Mouse (Mus musculus): ENCODE results near the gene Itpka.
"Not testable (repeated sequence)": the region's sequence is repeated elsewhere in the genome, so short reads cannot be mapped to it uniquely, and the experiment has no call there.

Gene Itpka

DNA sequence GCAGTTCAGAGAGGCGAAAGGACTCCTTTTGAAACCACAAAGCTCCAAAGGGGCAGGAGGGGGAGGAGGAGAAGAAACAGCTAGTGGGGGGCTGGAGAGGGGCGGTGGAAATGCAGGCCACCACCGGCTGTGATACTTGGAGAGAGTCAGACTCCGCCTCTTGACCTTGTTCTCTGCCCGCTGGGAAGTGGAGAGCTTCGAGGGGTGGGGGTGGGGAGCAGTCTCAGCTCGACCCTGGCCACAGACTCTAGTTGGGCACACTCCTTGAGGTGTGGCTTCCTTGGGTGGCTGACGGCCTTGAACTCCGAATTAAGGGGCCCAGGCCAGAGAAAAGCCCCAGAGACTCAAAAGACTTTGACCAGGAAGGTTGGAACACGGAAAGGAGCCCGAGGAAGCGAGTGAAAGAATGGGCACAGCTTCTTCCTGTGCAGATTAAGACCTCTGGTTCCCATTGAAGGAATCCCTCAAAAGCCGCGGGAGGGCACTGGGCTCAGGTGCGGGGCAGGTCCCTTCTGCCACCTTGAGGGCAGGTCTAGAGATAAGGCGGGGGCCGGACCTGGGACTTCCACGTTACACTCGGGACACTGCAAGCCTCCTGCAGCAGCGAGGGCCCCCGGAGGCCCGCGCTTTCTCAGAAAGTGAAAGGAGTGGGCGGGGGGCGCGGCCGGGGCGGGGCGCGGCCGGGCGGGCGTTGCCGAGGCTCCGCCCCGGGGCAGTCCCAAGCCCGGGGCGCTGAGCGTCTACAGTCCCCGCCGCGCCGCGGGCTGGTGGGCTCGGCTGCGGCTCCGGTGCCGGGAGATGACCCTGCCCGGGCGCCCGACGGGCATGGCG is at the start of gene Itpka:
TSS of gene Itpka (plus strand) at position 757 of the 831 bp plus-strand sequence.
- peak; percentile 40 for DNase-seq

DNA sequence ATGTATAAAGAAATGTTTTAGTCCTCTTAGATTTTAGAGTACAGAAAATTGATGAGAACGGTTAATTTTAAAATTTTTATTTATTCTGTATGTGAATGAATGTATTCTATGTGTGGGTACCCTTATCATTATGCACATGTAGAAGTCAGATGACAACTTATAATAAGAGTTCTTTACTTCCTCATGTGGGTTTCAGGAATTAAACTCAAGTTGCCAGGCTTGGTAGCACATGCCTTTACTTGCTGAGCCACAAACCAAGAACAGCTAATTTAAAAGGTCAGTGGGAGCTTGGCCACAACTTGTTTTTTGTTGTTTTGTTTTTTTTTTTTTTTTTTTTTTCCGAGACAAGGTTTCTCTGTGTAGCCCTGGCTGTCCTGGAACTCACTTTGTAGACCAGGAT is 47.3 kb upstream of the Itpka start:
- DNase-seq: no peak

DNA sequence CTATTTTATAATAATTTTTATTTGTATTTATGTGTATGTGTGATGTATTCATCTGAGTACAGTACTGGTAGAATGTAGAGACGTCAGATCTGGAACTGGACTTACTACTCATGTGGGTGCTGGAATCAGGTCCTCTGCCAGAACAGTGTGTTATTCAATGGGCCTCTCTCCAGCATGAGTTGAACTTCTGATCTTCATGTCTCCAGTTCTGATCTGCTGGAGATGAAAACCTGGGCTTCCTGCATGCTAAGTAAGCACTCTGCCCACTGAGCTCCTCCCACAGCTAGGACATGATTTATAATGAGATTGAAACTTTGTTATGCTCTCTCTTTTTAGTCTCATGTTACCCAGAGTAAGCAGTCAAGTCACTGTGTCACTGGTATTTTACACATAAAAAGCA is 46.0 kb upstream of the Itpka start:
- peak; percentile 11 for DNase-seq

DNA sequence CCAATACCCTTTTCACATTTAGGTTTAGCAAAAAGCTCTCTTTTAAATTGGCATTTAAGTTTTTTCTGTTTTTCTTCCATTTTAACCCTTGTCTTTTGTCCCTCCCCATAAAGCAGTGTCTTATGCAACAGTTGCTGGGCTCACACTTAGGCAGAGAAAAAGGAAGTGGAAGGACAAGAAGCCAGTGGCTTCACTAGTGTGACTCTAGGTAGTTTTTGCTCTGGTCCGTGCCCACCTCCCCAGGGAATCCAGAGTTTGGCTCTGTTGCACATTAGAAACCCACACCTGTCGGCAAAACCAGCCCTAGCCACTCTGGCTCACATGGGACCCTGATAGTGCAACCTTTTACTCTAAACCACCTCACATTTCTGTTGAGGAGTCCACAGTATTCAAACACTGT is 43.7 kb upstream of the Itpka start:
- DNase-seq: no peak

DNA sequence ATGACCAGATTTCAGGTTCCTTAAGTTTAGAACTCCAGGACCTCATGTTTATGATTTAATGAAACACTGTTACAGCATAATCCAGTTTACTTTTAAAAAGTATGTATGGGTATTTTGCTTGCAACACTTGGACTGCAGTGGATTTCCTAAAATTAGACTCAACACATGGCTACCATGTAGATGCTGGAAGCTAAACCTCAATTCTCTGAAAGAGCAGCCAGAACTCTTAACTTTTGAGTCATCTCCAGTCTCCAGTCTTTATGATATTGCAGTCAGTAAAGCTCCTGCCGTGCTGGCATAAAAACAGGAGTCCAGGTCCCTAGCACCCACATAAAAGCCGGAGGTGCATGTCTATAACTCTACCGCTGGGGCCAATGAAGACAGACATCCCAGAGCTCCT is 42.2 kb upstream of the Itpka start:
- DNase-seq: no peak

DNA sequence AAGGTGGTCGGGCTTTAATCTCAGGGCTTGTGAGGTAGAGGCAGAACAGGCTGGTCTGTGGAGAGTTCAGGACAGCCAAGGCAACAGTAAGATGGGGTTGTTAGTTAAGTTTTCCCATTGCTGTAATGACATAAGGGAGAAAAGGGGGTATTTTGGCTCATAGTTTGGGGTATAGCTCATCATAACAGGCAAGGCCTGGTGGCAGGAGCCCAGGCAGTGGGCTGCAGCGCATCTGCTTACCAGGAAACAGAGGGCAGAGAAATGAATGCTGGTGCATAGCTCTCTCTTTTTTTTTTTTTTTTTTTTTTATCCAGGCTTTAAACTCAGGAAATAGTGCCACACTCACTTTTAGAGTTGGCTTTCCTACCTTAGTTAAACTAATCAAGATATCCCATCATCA is 39.0 kb upstream of the Itpka start:
- DNase-seq: no peak

DNA sequence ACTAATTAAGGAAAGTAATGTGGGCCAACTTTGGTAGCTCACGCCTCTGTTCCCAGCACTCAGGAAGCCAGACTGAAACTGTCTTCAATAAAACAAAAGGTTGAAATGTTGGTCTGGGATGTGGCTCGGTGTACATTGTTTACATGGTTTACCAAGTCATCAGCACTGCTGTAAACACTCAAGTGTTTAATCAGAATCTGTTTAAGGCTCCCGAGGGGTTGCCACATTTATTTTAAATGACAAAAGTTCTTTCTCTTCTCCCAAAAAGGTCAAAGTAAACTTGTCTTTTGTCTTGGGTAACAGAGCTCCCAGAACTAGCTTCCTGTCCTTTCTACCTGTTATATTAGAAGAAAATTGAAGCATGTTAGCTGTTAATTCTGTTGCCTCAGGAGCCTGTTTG is 34.5 kb upstream of the Itpka start:
- DNase-seq: no peak

DNA sequence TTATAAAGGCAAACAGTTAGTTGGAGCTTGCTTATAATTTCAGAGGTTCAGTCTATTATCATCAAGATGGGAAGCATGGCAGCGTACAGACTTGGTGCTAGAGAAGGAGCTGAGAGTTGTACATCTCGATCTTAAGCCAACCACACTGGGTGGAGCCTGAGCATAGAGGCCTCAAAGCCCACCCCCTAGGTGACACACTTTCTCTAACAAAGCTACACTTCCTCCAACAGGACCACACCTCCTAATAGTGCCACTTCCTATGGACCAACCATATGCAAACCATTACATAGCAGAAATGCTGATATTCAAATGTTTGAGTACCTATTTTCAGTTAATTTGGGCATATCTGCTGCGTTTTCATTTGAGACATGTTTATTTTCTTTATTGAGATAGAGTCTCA is 32.1 kb upstream of the Itpka start:
- DNase-seq: no peak

DNA sequence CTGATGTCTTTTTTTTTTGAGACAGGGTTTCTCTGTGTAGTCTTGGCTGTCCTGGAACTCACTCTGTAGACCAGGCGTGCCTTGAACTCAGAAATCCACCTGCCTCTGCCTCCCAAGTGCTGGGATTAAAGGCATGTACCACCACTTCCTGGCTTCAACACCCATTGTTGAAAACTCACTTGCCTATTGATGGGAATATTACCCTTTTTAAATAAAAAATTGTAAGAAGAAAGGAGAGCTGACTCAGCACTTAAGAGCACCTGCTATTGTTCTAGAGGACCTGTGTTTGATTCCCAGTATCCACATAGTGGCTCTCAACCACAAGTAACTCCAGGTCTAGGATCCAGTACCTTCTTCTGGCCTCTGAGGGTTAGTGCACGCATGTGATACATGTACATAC is 26.3 kb upstream of the Itpka start:
- DNase-seq: not testable (repeated sequence)

DNA sequence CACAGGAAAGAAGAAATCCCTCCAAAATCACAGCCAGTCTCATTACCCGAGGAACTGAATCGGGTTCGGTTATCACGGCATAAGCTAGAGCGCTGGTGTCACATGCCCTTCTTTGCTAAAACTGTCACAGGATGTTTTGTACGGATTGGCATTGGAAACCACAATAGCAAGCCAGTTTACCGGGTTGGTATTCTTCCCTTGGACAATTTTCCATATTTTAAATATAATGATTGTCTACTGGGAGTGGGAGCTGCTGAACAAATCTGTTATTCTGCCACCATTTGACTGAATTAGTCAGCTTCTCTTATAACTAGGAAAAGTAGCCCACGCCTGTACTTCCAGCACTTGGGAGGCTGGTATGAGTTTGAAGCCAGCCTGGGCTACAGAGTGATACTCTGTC is 21.1 kb upstream of the Itpka start:
- no peak for DNase-seq

DNA sequence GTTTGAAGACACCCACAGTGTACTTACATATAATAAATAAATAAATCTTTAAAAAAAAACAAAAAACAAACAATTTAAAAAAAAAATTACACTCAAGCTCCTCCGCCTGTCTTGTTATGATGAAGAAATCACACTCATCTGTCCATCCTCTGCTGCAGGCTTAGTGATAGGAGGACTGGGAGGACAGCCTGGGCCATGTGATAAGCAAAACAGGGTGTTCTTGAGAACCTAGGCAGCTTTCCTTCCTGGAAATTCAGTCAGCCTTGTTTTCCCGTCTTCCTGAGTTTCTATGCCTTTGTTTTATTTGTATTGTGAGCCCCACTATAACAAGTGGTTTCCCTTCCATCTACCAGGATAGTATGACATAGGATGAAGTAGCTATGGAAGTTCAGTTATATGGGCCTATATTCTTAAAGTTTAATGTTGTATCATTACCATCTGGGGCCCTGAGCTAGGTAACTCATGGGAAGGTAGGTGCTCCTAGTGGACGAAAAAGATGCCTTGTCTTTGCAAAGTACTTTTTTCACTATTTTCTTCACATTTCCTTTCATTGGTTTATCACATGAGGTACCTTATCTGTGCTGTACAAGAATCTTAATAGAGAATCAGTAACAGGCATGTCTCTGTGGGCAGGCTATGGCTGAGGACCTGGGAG is 14.2 kb upstream of the Itpka start:
- no peak for DNase-seq

DNA sequence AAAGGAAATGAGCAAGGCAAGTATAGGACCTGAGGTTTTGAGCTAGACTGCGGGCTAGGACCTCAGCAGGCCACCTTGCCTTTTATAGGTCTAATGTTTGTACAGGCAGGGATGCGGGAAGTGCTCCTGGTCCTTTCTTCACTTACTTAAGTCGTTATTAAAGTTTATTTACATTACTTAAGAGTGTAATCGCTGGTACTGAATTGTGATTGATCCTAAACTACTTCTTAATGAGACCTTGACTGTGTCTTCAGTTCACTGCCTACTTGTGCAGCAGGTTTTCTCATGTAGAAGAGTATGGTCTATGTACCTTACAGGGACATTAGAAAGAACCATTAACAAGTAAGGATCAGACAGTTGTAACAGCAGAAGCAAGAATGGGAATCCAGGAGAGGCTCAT is 11.4 kb upstream of the Itpka start:
- no peak for DNase-seq

DNA sequence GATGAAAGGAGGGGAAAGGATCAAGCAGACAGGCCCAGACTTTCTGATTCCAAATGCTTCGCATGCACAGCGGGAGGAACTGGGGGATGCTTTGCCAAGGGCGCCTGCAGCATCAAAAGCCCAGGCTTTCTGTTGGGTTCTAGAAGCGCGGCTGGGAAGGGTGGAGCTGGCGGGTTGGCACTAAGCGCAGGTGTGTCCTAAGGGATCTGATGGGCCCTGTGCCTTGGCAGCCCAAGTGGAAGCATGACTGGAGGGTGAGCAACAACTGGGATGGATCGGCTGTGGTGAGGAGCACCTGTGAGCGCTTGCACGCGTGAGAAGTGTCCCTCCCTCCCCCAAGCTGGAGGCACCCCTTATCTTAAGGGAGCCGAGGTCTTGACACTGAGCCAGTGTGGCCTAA is 5.0 kb upstream of the Itpka start:
- no peak for DNase-seq

DNA sequence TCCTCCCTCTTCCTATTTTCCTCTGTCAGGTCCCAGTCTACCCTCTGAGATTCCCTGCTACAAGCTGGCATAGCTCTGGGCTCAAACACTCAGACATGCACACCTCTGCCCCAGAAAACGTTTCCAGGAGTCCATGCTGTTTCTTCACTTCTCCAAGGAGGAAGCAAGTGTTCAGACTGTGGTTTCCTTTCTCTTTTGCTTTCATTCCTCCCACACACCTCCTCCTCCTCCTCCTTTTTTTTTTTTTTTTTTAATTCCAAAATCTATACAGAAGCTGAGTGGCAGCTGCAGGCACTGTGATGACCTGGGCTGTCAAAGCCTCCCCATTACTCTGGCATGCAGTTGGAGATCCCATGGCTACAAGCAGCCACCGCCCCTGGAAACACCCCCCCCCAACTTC is 1.6 kb upstream of the Itpka start:
- DNase-seq: no peak

DNA sequence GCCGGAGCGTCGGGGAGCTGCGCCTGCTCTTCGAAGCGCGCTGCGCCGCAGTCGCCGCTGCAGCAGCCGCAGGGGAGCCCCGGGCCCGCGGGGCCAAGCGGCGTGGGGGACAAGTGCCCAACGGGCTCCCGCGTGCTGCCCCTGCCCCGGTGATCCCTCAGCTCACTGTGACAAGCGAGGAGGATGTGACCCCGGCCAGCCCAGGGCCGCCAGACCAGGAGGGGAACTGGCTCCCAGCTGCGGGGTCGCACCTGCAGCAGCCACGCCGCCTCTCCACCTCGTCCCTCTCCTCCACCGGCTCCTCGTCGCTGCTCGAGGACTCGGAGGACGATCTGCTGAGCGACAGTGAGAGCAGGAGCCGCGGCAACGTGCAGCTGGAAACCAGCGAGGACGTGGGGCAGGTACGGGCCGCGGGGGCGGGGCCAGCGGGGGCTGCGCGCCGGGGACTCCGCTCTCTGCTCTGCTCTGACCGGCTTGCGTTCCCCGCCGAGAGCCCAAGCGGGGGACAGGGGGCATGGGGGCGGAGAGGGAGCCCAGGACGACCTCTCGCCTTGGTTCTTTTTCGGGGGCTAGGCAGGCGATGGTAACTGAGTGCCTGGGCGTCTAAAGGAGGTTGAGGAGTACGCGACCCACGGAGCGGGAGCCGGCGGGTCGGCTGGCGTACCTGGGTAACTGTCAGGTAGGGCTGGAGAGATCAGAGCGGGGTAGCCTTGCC is 481 bp downstream of the Itpka start:
- DNase-seq: peak; percentile 9

DNA sequence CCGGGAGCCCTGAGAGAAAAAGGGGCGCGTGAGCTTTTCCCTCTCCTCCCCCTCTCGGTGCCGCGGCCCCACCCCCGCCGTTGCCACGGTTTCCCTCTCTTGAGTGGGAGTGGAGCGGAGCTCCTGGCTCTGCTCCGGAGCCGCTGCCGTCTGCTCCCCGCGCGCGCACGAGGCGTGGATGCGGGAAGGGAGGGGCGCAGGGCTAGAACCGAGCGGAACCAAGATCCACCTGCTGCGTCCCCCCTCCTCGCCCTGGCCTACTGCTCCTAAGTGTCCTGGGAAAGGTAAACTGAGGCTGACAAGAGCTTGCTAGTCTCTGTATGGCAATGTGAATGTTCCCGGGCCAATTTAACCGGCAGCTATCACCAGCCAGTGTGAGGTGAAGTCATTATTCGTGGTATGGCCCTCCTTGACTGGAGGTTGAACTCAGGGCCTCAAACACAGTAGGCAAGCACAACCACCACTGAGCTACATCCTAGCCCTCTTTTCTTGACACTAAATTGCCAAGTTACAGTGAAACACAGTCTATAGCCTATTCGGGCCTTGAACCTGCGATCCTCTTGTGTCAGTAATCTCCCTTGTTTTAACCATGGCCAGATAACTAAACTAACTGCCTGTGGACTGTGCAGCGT is 1.2 kb downstream of the Itpka start:
- DNase-seq: no peak

DNA sequence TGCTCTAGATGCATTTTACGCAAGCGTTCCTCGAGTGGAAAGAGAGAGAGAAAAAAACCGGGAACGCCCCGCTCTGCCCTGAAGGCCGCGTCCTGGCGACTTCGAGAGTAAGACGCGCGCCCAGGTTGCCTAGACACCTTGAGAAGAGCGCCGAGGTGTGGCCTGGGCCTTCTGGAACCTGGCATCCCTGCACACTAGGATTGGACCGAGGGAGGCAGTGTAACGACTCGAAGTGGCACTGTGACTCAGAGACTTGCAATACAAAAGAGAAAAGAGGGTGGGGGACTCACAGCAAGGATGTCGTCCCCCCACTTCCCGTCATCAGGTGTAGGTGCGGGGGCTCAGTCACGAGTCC is 1.6 kb downstream of the Itpka start:
- DNase-seq: no peak

DNA sequence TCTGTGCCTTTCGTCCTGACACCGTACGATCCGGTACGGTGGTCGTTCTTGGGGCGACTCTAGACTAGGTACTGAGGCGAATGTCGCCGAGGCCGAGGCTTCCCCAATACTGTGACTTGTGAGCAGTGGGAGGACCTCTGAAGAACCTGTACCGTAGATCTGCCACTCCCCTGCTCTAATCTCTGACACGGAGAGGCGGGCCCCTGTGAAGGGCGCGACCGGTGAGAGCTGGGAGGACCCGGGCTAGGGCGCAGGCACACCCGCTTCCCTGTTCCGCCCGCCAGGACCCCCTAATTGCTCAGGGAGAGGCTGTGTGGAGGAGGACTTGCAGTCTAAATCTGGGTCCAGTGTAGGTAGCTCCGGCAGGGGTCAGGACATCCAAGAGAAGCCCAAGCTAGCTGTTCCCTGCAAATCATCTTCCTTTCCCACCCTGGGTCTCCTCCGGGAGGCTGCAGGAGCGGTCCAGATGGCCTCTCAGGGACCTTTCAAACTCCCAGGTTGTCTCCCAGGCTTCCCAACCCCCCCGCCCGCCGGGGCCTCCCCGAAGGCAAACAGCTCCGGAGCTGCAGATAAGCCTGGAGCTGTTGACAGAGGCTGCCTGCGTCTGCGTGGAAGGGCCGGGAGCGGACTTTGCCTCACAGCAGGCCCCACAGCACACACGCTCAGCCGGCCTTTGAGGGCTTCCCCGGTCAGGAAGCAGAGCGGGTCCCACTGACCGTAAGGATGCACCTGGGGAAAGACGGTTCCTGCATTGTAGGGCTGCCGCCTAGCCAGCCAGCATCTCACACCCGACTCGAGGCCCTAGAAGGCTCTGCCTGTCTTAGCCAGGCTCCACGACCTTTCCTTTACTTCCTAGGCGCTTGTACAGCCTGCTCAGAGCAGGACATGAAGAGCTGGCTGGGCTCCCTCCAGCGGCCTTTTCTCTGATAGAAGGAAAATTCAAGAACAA is 2.3 kb downstream of the Itpka start:
- DNase-seq: no peak

DNA sequence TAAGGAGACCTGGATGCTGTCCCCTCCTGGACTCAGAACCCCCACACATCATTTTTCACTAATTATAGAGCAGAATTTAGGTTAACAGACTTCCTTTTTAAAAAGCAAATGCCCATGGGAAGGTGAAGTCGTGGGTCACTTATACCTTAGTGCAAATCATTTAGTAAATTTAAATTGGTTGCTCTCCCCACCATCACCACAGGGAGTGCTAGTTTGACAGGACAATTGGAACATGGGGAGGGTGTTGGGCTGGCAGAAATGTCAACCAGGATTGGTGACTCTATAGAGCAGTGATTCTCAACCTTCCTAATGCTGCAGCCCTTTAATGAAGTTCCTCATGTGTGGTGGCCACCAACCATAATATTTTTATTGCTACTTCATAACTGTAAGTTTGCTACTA is 3.1 kb downstream of the Itpka start:
- no peak for DNase-seq

DNA sequence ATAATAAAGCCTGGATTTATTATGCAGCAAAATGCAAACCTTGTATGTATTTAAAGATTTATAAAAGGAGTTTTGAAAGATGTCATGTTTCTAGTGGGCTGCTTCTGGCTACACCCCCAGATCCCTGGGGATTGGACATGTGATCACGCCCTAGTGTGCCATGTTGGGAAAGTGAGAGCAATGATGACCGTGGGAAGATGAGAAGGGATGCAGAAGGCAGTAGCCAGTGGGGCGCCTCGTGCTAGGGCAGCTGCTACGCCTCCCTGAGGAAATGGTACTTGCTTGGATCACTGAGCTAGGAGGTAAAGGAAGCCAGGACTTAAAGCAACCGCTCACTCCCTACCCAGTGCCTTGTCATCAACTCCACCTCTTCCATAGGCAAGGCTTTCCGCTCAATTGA is 5.4 kb downstream of the Itpka start:
- no peak for DNase-seq

DNA sequence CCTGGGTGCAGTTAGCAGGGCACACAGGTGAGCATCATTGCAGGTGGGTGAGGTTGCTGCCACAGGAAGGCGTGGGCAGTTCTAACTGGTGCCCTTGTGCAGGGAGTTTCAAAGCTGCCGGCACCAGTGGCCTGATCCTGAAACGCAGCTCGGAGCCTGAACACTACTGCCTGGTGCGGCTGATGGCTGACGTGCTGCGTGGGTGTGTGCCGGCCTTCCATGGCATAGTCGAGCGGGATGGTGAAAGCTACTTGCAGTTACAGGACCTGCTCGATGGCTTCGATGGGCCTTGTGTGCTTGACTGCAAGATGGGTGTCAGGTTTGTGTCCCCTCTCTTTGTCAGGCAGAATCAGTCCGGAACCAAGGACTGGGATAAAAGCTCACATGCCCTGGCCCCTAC is 7.1 kb downstream of the Itpka start:
- DNase-seq: no peak

DNA sequence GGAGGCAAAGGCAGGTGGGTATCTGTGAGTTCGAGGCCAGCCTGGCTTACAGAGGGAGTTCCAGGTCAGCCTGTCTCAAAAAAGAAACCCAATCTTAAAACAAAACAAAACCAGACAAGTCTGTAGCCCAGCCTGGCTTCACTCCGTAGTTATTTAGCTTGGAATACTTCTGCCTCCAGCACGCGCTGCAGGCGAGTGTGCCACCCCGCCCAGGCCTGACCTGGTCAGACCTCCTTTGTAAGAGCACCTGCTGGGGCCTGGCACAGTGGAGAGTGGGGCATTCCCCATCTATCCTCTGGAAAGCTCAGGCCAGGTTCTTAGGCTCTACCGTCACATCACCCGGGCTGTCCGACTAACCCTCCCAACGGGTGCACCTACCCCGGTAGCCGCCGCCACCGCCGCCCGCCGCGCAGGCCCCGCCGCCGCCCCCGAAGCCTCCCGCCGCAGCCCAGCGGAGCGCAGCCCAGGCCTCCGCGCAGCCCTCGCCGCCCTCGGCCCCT is 15.5 kb downstream of the Itpka start:
- DNase-seq: no peak
